Mouse (Mus musculus): ENCODE data around the gene Tgfbrap1.

Tgfbrap1 gene

DNA sequence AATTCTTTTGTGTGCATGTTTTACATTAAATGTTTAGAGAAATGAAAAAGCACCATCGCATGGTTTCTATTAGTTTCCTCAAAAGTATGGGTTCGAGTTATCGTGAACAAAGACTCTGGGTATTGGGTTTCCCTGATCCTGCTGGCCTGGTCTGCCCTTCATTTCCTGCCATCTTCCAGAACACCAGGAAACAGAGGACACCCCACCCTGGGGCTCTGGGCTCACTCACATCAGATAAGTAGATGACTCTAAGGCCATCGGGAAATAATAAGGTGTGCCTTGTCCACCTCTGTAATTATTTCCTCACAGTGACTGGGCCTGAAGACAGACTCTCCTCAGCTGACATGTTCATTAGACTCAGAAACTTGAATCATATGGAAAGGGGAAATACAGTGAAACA is 88.0 kb downstream of the Tgfbrap1 start:
- DNase-seq (ENCODE audit: low read depth, low spot score) = no peak
- no peaks in the 10 kb centered on the region for H3K36me3 ChIP-seq (ENCODE audit: control insufficient read depth, insufficient read depth, low read length, poor library complexity, severe bottlenecking)
- no peaks in the 10 kb centered on the region for H3K27me3 ChIP-seq (ENCODE audit: control insufficient read depth, insufficient read depth, low read length, poor library complexity, severe bottlenecking)

DNA sequence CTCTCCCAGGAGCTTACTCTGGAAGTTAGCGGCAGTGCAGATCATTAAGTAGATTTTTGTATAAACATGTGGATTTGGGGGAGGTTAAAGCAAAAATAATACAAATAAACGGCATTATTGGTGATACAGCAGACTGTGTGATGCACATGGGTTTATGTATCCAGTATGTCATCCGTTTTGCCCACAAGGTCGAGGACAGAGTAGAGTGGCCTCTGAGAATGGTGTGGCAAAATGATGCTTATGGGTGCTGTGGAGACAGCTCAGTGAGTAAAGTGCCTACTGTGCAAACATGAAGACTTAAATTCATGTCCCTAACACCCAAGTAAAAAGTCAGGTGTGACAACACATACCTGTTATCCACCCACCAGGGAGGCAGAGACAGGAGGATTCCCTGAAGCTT is 91.9 kb downstream of the Tgfbrap1 start:
- no peaks in the 10 kb centered on the region; the same call in 1 of the 2 replicates for H3K27me3 ChIP-seq (ENCODE audit: control insufficient read depth, insufficient read depth, low read length, poor library complexity, severe bottlenecking)
- H3K36me3 ChIP-seq (ENCODE audit: control insufficient read depth, insufficient read depth, low read length, poor library complexity, severe bottlenecking) = no peaks in the 10 kb centered on the region
- no peak for DNase-seq (ENCODE audit: low read depth, low spot score)

DNA sequence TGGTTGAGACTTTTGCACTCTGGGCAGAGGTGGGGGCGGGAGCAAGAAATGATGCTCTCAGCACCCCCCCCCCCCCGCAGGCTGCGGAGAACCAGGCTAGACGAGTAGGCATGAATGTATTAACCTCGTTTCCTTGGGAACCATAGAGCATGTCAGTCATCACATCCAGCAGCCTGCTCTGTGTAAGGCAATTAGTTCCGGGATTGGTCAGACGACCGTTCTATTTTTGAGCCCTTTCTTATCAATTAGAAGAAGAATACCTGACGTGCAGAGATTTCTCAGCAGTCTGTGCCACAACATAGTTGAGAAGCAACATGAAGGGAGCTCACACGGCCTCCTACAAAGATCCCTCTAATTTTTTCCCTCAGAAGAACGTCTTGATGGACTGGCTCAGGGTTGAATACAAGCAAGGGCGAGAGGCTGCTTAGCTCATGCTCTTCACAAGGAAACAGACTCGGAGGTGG is 92.4 kb downstream of the Tgfbrap1 start:
- no peak for DNase-seq (ENCODE audit: low read depth, low spot score)
- H3K36me3 ChIP-seq (ENCODE audit: control insufficient read depth, insufficient read depth, low read length, poor library complexity, severe bottlenecking) = no peaks in the 10 kb centered on the region
- no peaks in the 10 kb centered on the region; the same call in 1 of the 2 replicates for H3K27me3 ChIP-seq (ENCODE audit: control insufficient read depth, insufficient read depth, low read length, poor library complexity, severe bottlenecking)

Measured in splenic B cell, adult 2 months (primary cell).